Mouse (Mus musculus): Measurements from ENCODE around the gene Trim7.

Gene Trim7

DNA sequence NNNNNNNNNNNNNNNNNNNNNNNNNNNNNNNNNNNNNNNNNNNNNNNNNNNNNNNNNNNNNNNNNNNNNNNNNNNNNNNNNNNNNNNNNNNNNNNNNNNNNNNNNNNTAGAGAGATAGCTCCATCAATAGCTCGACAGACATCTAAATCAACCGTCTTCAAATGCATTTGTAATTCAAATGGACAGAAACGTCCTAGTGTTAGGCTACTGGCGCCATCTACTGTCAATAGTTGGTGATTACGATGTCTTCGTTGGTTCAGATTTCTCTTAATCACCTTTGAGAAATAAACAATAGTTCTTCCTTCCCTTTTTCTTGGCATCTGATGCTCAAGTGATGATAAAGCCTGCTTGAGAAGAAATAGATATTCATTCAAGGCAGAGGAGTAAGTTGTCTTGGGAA is 33.1 kb downstream of the Trim7 start:
- Histone ChIP-seq H3K36me3 (ENCODE audit: insufficient read depth, low read length) (no peaks in the 10 kb centered on the region), H3K9me3 (ENCODE audit: low read length) (no peaks in the 10 kb centered on the region), H3K4me3 (replicated peaks; ENCODE audit: low read length) (peak overlapping the region; percentile 90; the same call in 1 of the 2 replicates), H3K27me3 (ENCODE audit: insufficient read depth, low read length) (peaks cover 27% of the 10 kb centered on the region), H3K4me1 (replicated peaks; ENCODE audit: low read depth, low read length) (peaks cover 34% of the 10 kb centered on the region)
- TF ChIP-seq NANOG (IDR thresholded peaks at IDR 0.05; ENCODE audit: borderline replicate concordance, low read length) (no peak), CTCF (conservative IDR thresholded peaks at IDR 0.05; ENCODE audit: low read length) (peak; percentile 70), POU5F1 (IDR thresholded peaks at IDR 0.05; ENCODE audit: borderline replicate concordance, low read length) (no peak)

GRCm38 (mm10) chr11:48862784-48863319 is 36.9 kb downstream of the Trim7 start:
- H3K36me3 ChIP-seq (ENCODE audit: insufficient read depth, low read length) = no peaks in the 10 kb centered on the region
- no peaks in the 10 kb centered on the region for H3K9me3 ChIP-seq (ENCODE audit: low read length)
- H3K4me1 ChIP-seq (replicated peaks; ENCODE audit: low read depth, low read length) = peaks cover 11% of the 10 kb centered on the region
- H3K4me3 ChIP-seq (replicated peaks; ENCODE audit: low read length) = no peak overlapping the region
- peaks cover 11% of the 10 kb centered on the region for H3K27me3 ChIP-seq (ENCODE audit: insufficient read depth, low read length)
- no peak for TF ChIP-seq CTCF (conservative IDR thresholded peaks at IDR 0.05; ENCODE audit: low read length)
- TF ChIP-seq POU5F1 (IDR thresholded peaks at IDR 0.05; ENCODE audit: borderline replicate concordance, low read length) = no peak

GRCm38 (mm10) chr11:48863808-48864207 is 37.9 kb downstream of the Trim7 start:
- H3K9me3 ChIP-seq (ENCODE audit: low read length) = no peaks in the 10 kb centered on the region
- TF ChIP-seq NANOG (IDR thresholded peaks at IDR 0.05; ENCODE audit: borderline replicate concordance, low read length) = no peak
- TF ChIP-seq CTCF (conservative IDR thresholded peaks at IDR 0.05; ENCODE audit: low read length) = no peak
- H3K36me3 ChIP-seq (ENCODE audit: insufficient read depth, low read length) = no peaks in the 10 kb centered on the region

GRCm38 (mm10) chr11:48866481-48866880 is 40.5 kb downstream of the Trim7 start:
- Histone ChIP-seq H3K36me3 (ENCODE audit: insufficient read depth, low read length) (no peaks in the 10 kb centered on the region), H3K4me1 (replicated peaks; ENCODE audit: low read depth, low read length) (peaks cover 10% of the 10 kb centered on the region)

More at GRCm38 (mm10) chr11:48863808-48864207, 37.9 kb downstream of the Trim7 start:
- Histone ChIP-seq H3K27me3 (ENCODE audit: insufficient read depth, low read length) (peaks cover 3% of the 10 kb centered on the region; the same call in 1 of the 2 replicates), H3K4me3 (replicated peaks; ENCODE audit: low read length) (no peak overlapping the region), H3K4me1 (replicated peaks; ENCODE audit: low read depth, low read length) (peaks cover 1% of the 10 kb centered on the region)

GRCm38 (mm10) chr11:48869380-48870110 is 43.6 kb downstream of the Trim7 start:
- H3K27me3 ChIP-seq (ENCODE audit: insufficient read depth, low read length) = 0 out of 2 replicates have a peak, but pooled peaks cover 5% of the 10 kb centered on the region
- TF ChIP-seq CTCF (conservative IDR thresholded peaks at IDR 0.05; ENCODE audit: low read length) = no peak
- no peak for TF ChIP-seq POU5F1 (IDR thresholded peaks at IDR 0.05; ENCODE audit: borderline replicate concordance, low read length)
- TF ChIP-seq NANOG (IDR thresholded peaks at IDR 0.05; ENCODE audit: borderline replicate concordance, low read length) = no peak
- no peaks in the 10 kb centered on the region for H3K36me3 ChIP-seq (ENCODE audit: insufficient read depth, low read length)
- H3K4me1 ChIP-seq (replicated peaks; ENCODE audit: low read depth, low read length) = peaks cover 18% of the 10 kb centered on the region
- H3K4me3 ChIP-seq (replicated peaks; ENCODE audit: low read length) = no peak overlapping the region
- H3K9me3 ChIP-seq (ENCODE audit: low read length) = no peaks in the 10 kb centered on the region

More at GRCm38 (mm10) chr11:48866481-48866880, 40.5 kb downstream of the Trim7 start:
- no peak overlapping the region for H3K4me3 ChIP-seq (replicated peaks; ENCODE audit: low read length)
- TF ChIP-seq CTCF (conservative IDR thresholded peaks at IDR 0.05; ENCODE audit: low read length) = no peak
- TF ChIP-seq NANOG (IDR thresholded peaks at IDR 0.05; ENCODE audit: borderline replicate concordance, low read length) = no peak
- TF ChIP-seq POU5F1 (IDR thresholded peaks at IDR 0.05; ENCODE audit: borderline replicate concordance, low read length) = no peak
- no peaks in the 10 kb centered on the region for H3K27me3 ChIP-seq (ENCODE audit: insufficient read depth, low read length)
- H3K9me3 ChIP-seq (ENCODE audit: low read length) = no peaks in the 10 kb centered on the region

GRCm38 (mm10) chr11:48870781-48871180 is 44.8 kb downstream of the Trim7 start:
- Histone ChIP-seq H3K27me3 (ENCODE audit: insufficient read depth, low read length) (peaks cover 9% of the 10 kb centered on the region; the same call in 1 of the 2 replicates), H3K36me3 (ENCODE audit: insufficient read depth, low read length) (no peaks in the 10 kb centered on the region), H3K4me3 (replicated peaks; ENCODE audit: low read length) (peak overlapping the region; percentile 48), H3K4me1 (replicated peaks; ENCODE audit: low read depth, low read length) (peaks cover 18% of the 10 kb centered on the region), H3K9me3 (ENCODE audit: low read length) (no peaks in the 10 kb centered on the region)
- TF ChIP-seq POU5F1 (IDR thresholded peaks at IDR 0.05; ENCODE audit: borderline replicate concordance, low read length) (no peak), NANOG (IDR thresholded peaks at IDR 0.05; ENCODE audit: borderline replicate concordance, low read length) (no peak), CTCF (conservative IDR thresholded peaks at IDR 0.05; ENCODE audit: low read length) (no peak)

- Histone ChIP-seq H3K9me3 (ENCODE audit: low read length) (no peaks in the 10 kb centered on the region), H3K4me3 (replicated peaks; ENCODE audit: low read length) (peak within 1 kb of the TSS; percentile 48), H3K27me3 (ENCODE audit: insufficient read depth, low read length) (peaks cover 12% of the 10 kb centered on the region; the same call in 1 of the 2 replicates), H3K4me1 (replicated peaks; ENCODE audit: low read depth, low read length) (peaks cover 18% of the 10 kb centered on the region), H3K36me3 (ENCODE audit: insufficient read depth, low read length) (no peaks in the 10 kb centered on the region)
- TF ChIP-seq POU5F1 (IDR thresholded peaks at IDR 0.05; ENCODE audit: borderline replicate concordance, low read length) (no peak), CTCF (conservative IDR thresholded peaks at IDR 0.05; ENCODE audit: low read length) (no peak), NANOG (IDR thresholded peaks at IDR 0.05; ENCODE audit: borderline replicate concordance, low read length) (no peak)
Measured at GRCm38 (mm10) chr11:48871201-48871772, 45.3 kb downstream of the Trim7 start, which contains the start of gene Irgm1. Gene Irgm1, minus strand, starts transcription at chr11:48871683.

GRCm38 (mm10) chr11:48871817-48872541 is 46.0 kb downstream of the Trim7 start:
- peaks cover 18% of the 10 kb centered on the region for H3K4me1 ChIP-seq (replicated peaks; ENCODE audit: low read depth, low read length)
- H3K36me3 ChIP-seq (ENCODE audit: insufficient read depth, low read length) = no peaks in the 10 kb centered on the region
- no peaks in the 10 kb centered on the region for H3K9me3 ChIP-seq (ENCODE audit: low read length)
- peak overlapping the region; percentile 48; the same call in 1 of the 2 replicates for H3K4me3 ChIP-seq (replicated peaks; ENCODE audit: low read length)
- no peak for TF ChIP-seq NANOG (IDR thresholded peaks at IDR 0.05; ENCODE audit: borderline replicate concordance, low read length)
- no peak for TF ChIP-seq CTCF (conservative IDR thresholded peaks at IDR 0.05; ENCODE audit: low read length)
- no peak for TF ChIP-seq POU5F1 (IDR thresholded peaks at IDR 0.05; ENCODE audit: borderline replicate concordance, low read length)
- peaks cover 13% of the 10 kb centered on the region; the same call in 1 of the 2 replicates for H3K27me3 ChIP-seq (ENCODE audit: insufficient read depth, low read length)
